Mouse (Mus musculus): Measurements from ENCODE around the gene Selenop.

Gene Selenop

GRCm38 (mm10) chr15:3271216-3271615 is 2.9 kb downstream of the Selenop start:
- DNase-seq = no peak

GRCm38 (mm10) chr15:3273191-3273590 is 4.8 kb downstream of the Selenop start:
- DNase-seq = no peak

- DNase-seq = no peak
Observed at GRCm38 (mm10) chr15:3277391-3277790, 9.0 kb downstream of the Selenop start.

- DNase-seq = no peak
Observed at GRCm38 (mm10) chr15:3279242-3279641, 10.9 kb downstream of the Selenop start.

GRCm38 (mm10) chr15:3281216-3281615 is 12.9 kb downstream of the Selenop start:
- no peak for DNase-seq

GRCm38 (mm10) chr15:3281737-3282136 is 13.4 kb downstream of the Selenop start:
- no peak for DNase-seq

GRCm38 (mm10) chr15:3286032-3286431 is 17.7 kb downstream of the Selenop start:
- no peak for DNase-seq

GRCm38 (mm10) chr15:3290435-3290834 is 22.1 kb downstream of the Selenop start:
- no peak for DNase-seq

GRCm38 (mm10) chr15:3293477-3293876 is 25.1 kb downstream of the Selenop start:
- DNase-seq = no peak

- no peak for DNase-seq
Observed at GRCm38 (mm10) chr15:3295986-3296385, 27.6 kb downstream of the Selenop start.

- DNase-seq = no peak
Observed at GRCm38 (mm10) chr15:3297615-3298014, 29.3 kb downstream of the Selenop start.

- DNase-seq = no peak
Observed at GRCm38 (mm10) chr15:3300361-3301100, 32.2 kb downstream of the Selenop start.

GRCm38 (mm10) chr15:3303426-3303825 is 35.1 kb downstream of the Selenop start, which contains the start of gene Ccdc152:
TSS of gene Ccdc152 (minus strand) at chr15:3303526.
- DNase-seq = no peak

- no peak for DNase-seq
Observed at GRCm38 (mm10) chr15:3309856-3310255, 41.5 kb downstream of the Selenop start.

GRCm38 (mm10) chr15:3312937-3313336 is 44.6 kb downstream of the Selenop start:
- no peak for DNase-seq

GRCm38 (mm10) chr15:3316617-3317016 is 48.3 kb downstream of the Selenop start:
- no peak for DNase-seq

- DNase-seq = no peak
Observed at GRCm38 (mm10) chr15:3319929-3320328, 51.6 kb downstream of the Selenop start.

GRCm38 (mm10) chr15:3323041-3323440 is 54.7 kb downstream of the Selenop start:
- DNase-seq = no peak

Data from cerebellum, postnatal 36 days (tissue).